Mouse (Mus musculus): ENCODE measurements around the gene Mtfmt.

The Mtfmt gene

GRCm38 (mm10) chr9:65435671-65436301 is at the start of gene Mtfmt:
Mtfmt (plus strand) TSS chr9:65435782.
- peak; percentile 81 for DNase-seq (ENCODE audit: low spot score)

GRCm38 (mm10) chr9:65386373-65387140 is 49.0 kb upstream of the Mtfmt start:
- no peak for DNase-seq (ENCODE audit: low spot score)

GRCm38 (mm10) chr9:65390752-65391612 is 44.6 kb upstream of the Mtfmt start:
- DNase-seq (ENCODE audit: low spot score): no peak

GRCm38 (mm10) chr9:65391613-65391964 is 44.0 kb upstream of the Mtfmt start, which contains the start of gene Kbtbd13:
Kbtbd13 (minus strand) TSS chr9:65391652.
- no peak for DNase-seq (ENCODE audit: low spot score)

- DNase-seq (ENCODE audit: low spot score): no peak
Measured at GRCm38 (mm10) chr9:65392638-65393364, 42.8 kb upstream of the Mtfmt start.

GRCm38 (mm10) chr9:65393606-65394005 is 42.0 kb upstream of the Mtfmt start:
- no peak for DNase-seq (ENCODE audit: low spot score)

- DNase-seq (ENCODE audit: low spot score): no peak
Measured at GRCm38 (mm10) chr9:65394360-65394759, 41.2 kb upstream of the Mtfmt start.

GRCm38 (mm10) chr9:65398279-65398678 is 37.3 kb upstream of the Mtfmt start, which contains the start of gene Rasl12:
Rasl12 (plus strand) TSS chr9:65398506.
- DNase-seq (ENCODE audit: low spot score): no peak

- DNase-seq (ENCODE audit: low spot score): no peak
Measured at GRCm38 (mm10) chr9:65399934-65400333, 35.6 kb upstream of the Mtfmt start.

- peak; percentile 51 for DNase-seq (ENCODE audit: low spot score)
Measured at GRCm38 (mm10) chr9:65404331-65405183, 31.0 kb upstream of the Mtfmt start.

- DNase-seq (ENCODE audit: low spot score): no peak
Measured at GRCm38 (mm10) chr9:65405184-65405449, 30.5 kb upstream of the Mtfmt start.

GRCm38 (mm10) chr9:65407327-65407726 is 28.3 kb upstream of the Mtfmt start:
- DNase-seq (ENCODE audit: low spot score): no peak

GRCm38 (mm10) chr9:65407861-65408260 is 27.7 kb upstream of the Mtfmt start:
- no peak for DNase-seq (ENCODE audit: low spot score)

GRCm38 (mm10) chr9:65408871-65409295 is 26.7 kb upstream of the Mtfmt start:
- DNase-seq (ENCODE audit: low spot score): no peak

- no peak for DNase-seq (ENCODE audit: low spot score)
Measured at GRCm38 (mm10) chr9:65410378-65410777, 25.2 kb upstream of the Mtfmt start.

- DNase-seq (ENCODE audit: low spot score): no peak
Measured at GRCm38 (mm10) chr9:65411326-65411725, 24.3 kb upstream of the Mtfmt start.

GRCm38 (mm10) chr9:65417738-65418137 is 17.8 kb upstream of the Mtfmt start:
- DNase-seq (ENCODE audit: low spot score): no peak

- no peak for DNase-seq (ENCODE audit: low spot score)
Measured at GRCm38 (mm10) chr9:65419633-65420032, 15.9 kb upstream of the Mtfmt start.

- DNase-seq (ENCODE audit: low spot score): no peak
Measured at GRCm38 (mm10) chr9:65422760-65423501, 12.7 kb upstream of the Mtfmt start, which contains the start of gene Slc51b. Slc51b (minus strand) TSS chr9:65422955.

GRCm38 (mm10) chr9:65424393-65424792 is 11.2 kb upstream of the Mtfmt start:
- DNase-seq (ENCODE audit: low spot score): no peak
